Mouse (Mus musculus) CH12.LX (cell line): Measurements from ENCODE around the gene Tmem170b. TPM values are rescaled to one million over a fixed set of nuclear protein-coding genes. Genes with fewer than 3 reads are reported as not detected.

Experiments
- DNase-seq: peaks from one replicate; pipeline ENCODE4 v3.0.0-alpha.2; 2013; ENCODE audit errors: extremely low read depth
- H3K27ac ChIP-seq: 2 replicates; pipeline ENCODE4 v1.5.1; 2012; ENCODE audit warnings: low read depth, mild to moderate bottlenecking, control low read depth, moderate library complexity; ENCODE audit not compliant: insufficient read depth
- H3K27me3 ChIP-seq: replicated peaks from 2 replicates; pipeline ENCODE3; 2012; ENCODE audit warnings: inconsistent platforms
- H3K36me3 ChIP-seq, 2 experiments: replicated peaks in 1 of 2; 2 replicates each; pipeline versions ENCODE3 to v1.6.1; 2012; ENCODE audit warnings: inconsistent platforms in 1 of 2, low read length in 1 of 2, mild to moderate bottlenecking in 1 of 2, mixed read lengths in 1 of 2, moderate library complexity in 1 of 2; ENCODE audit not compliant: control insufficient read depth in 1 of 2, insufficient read depth in 1 of 2
- H3K4me1 ChIP-seq, 2 experiments: 2 replicates each; pipeline ENCODE4 v1.6.1; 2012; ENCODE audit warnings: inconsistent platforms in 1 of 2, moderate library complexity in 1 of 2; ENCODE audit not compliant: insufficient read depth in 2 of 2, control insufficient read depth in 1 of 2
- H3K4me2 ChIP-seq: 2 replicates; pipeline ENCODE4 v1.6.1; 2012; ENCODE audit warnings: low read depth, mild to moderate bottlenecking, control low read depth; ENCODE audit not compliant: poor library complexity, insufficient read depth, severe bottlenecking
- H3K4me3 ChIP-seq, 3 experiments: fragments of 150-350 bp in 1 of 3; sonication (generic) in 1 of 3; replicated peaks in 1 of 3; 2 replicates each; pipeline versions ENCODE3 to v1.5.1; 2011 to 2012; ENCODE audit warnings: low read depth in 2 of 3, low read length in 2 of 3, mild to moderate bottlenecking in 2 of 3, moderate library complexity in 2 of 3, control low read depth in 1 of 3, improper control_type of control experiment in 1 of 3, inconsistent platforms in 1 of 3, mixed read lengths in 1 of 3; ENCODE audit not compliant: poor library complexity in 1 of 3
- H3K79me2 ChIP-seq: replicated peaks from 2 replicates; pipeline ENCODE4 v1.6.1; 2012; ENCODE audit warnings: mild to moderate bottlenecking, moderate library complexity; ENCODE audit not compliant: control insufficient read depth, poor library complexity, insufficient read depth, severe bottlenecking; ENCODE audit errors: extremely low read depth
- H3K9ac ChIP-seq: 2 replicates; pipeline ENCODE4 v1.6.1; 2012; ENCODE audit warnings: low read depth, mild to moderate bottlenecking, control low read depth, moderate library complexity; ENCODE audit not compliant: insufficient read depth
- H3K9me3 ChIP-seq: replicated peaks from 2 replicates; pipeline ENCODE3; 2012; ENCODE audit warnings: low read length, inconsistent platforms, mixed read lengths
- BHLHE40 ChIP-seq: IDR thresholded peaks from 2 replicates; pipeline ENCODE4 v1.6.1; 2011; ENCODE audit warnings: mild to moderate bottlenecking, low read depth, low read length, improper control_type of control experiment
- CTCF ChIP-seq, 2 experiments: IDR thresholded peaks in 1 of 2; conservative IDR thresholded peaks in 1 of 2; 2 replicates each; pipeline ENCODE4 v1.5.1; 2011 to 2012; ENCODE audit warnings: low read depth in 2 of 2, low read length in 2 of 2, improper control_type of control experiment in 1 of 2, inconsistent platforms in 1 of 2, mild to moderate bottlenecking in 1 of 2, moderate library complexity in 1 of 2
- GABPA ChIP-seq: IDR thresholded peaks from 2 replicates; pipeline ENCODE4 v1.6.1; 2012; ENCODE audit warnings: low read depth, low read length, improper control_type of control experiment, inconsistent platforms; ENCODE audit not compliant: insufficient replicate concordance
- HCFC1 ChIP-seq: IDR thresholded peaks from 2 replicates; pipeline ENCODE4 v1.6.1; 2012; ENCODE audit warnings: low read depth, mild to moderate bottlenecking, inconsistent platforms, low read length, improper control_type of control experiment
- JUND ChIP-seq: conservative IDR thresholded peaks from 2 replicates; pipeline ENCODE4 v1.6.1; 2011; ENCODE audit warnings: low read depth, low read length, improper control_type of control experiment
- MAZ ChIP-seq: IDR thresholded peaks from 2 replicates; pipeline ENCODE4 v1.6.1; 2012; ENCODE audit warnings: low read depth, mild to moderate bottlenecking, inconsistent platforms, low read length, improper control_type of control experiment, moderate library complexity
- MEF2A ChIP-seq: IDR thresholded peaks from 2 replicates; pipeline ENCODE4 v1.6.1; 2014; ENCODE audit warnings: low read depth, mild to moderate bottlenecking, inconsistent platforms, low read length, improper control_type of control experiment, borderline replicate concordance
- MXI1 ChIP-seq: IDR thresholded peaks from 2 replicates; pipeline ENCODE4 v1.6.1; 2011; ENCODE audit warnings: mild to moderate bottlenecking, low read depth, low read length, improper control_type of control experiment
- NRF1 ChIP-seq: IDR thresholded peaks from 2 replicates; pipeline ENCODE4 v1.6.1; 2014; ENCODE audit warnings: low read depth, mild to moderate bottlenecking, inconsistent platforms, low read length, improper control_type of control experiment, moderate library complexity
- PAX5 ChIP-seq: IDR thresholded peaks from 2 replicates; pipeline ENCODE4 v1.6.1; 2012; ENCODE audit warnings: low read length, inconsistent platforms, mixed read lengths
- POLR2AphosphoS2 ChIP-seq: IDR thresholded peaks from 2 replicates; pipeline ENCODE4 v1.6.1; 2011; ENCODE audit warnings: low read depth, low read length, improper control_type of control experiment
- RAD21 ChIP-seq: IDR thresholded peaks from 2 replicates; pipeline ENCODE4 v1.6.1; 2011; ENCODE audit warnings: low read depth, mild to moderate bottlenecking, low read length, improper control_type of control experiment, moderate library complexity
- RCOR1 ChIP-seq: conservative IDR thresholded peaks from 2 replicates; pipeline ENCODE4 v1.6.1; 2012; ENCODE audit warnings: low read depth, mild to moderate bottlenecking, inconsistent platforms, low read length, improper control_type of control experiment
- SMC3 ChIP-seq: IDR thresholded peaks from 2 replicates; pipeline ENCODE4 v1.6.1; 2011; ENCODE audit warnings: low read depth, low read length, improper control_type of control experiment
- TCF12 ChIP-seq: IDR thresholded peaks from 2 replicates; pipeline ENCODE4 v1.6.1; 2014; ENCODE audit warnings: low read depth, mild to moderate bottlenecking, inconsistent platforms, low read length, improper control_type of control experiment
- USF2 ChIP-seq: conservative IDR thresholded peaks from 2 replicates; pipeline ENCODE4 v1.6.1; 2011; ENCODE audit warnings: low read depth, low read length, improper control_type of control experiment
- ZKSCAN1 ChIP-seq: IDR thresholded peaks from 2 replicates; pipeline ENCODE4 v1.6.1; 2012; ENCODE audit warnings: low read depth, inconsistent platforms, low read length, improper control_type of control experiment, borderline replicate concordance
- dilution Hi-C: fragments of 300-500 bp; cut with MboI; formaldehyde crosslinking; loops from 2 replicates; pipeline ENCODE4 v1.14.3; 2020; ENCODE audit warnings: low sequenced_read_pairs; ENCODE audit not compliant: extremely low pct_unique_long_range_greater_than_20kb, extremely low pct_ligation_motif_present
- in situ Hi-C: fragments of 300-500 bp; cut with MboI; formaldehyde crosslinking; loops from 3 replicates; pipeline ENCODE4 v1.14.3; 2019; ENCODE audit warnings: low sequenced_read_pairs, low pct_ligation_motif_present, low pct_unique_long_range_greater_than_20kb, mixed read lengths
- polyA plus RNA-seq: library from polyadenylated mRNA; unstranded; fragments of >175 nt; gene quantifications from 2 replicates; pipeline ENCODE4 v1.2.1, GENCODE M21; 2012; ENCODE audit warnings: low read depth; ENCODE audit not compliant: insufficient read length
- total RNA-seq, 2 experiments: library from RNA; depleted of rRNA; stranded (reverse); fragments of 300-350 nt in 1 of 2; fragments of >200 nt in 1 of 2; gene quantifications; 2 replicates each; pipeline ENCODE4 v1.2.3; 2012 to 2014

The Tmem170b gene
- total and polyA plus RNA-seq, 3 experiments: 5.0 to 5.9 (median 5.5) TPM

GRCm38 (mm10) chr13:41683356-41684012, 77.8 kb downstream of the Tmem170b start:
- Histone ChIP-seq H3K36me3 (no peaks in the 10 kb centered on the region), H3K27me3 (no peaks in the 10 kb centered on the region), H3K4me2 (no peak overlapping the region), H3K79me2 (no peaks in the 10 kb centered on the region), H3K27ac (no peak overlapping the region), H3K9me3 (no peaks in the 10 kb centered on the region), H3K4me1 (peaks cover 12 to 21% of the 10 kb centered on the region in 2 experiments), H3K4me3 (no peak overlapping the region), H3K9ac (no peak overlapping the region)
- in situ Hi-C loops (no loop called here), dilution Hi-C loops (no loop called here)
- peak; percentile 42 for TF ChIP-seq RAD21
- no peak for TF ChIP-seq MXI1
- peak in 1 of 2 experiments; percentile 57; a peak in 2 of 4 replicates for TF ChIP-seq CTCF (conservative IDR thresholded peaks at IDR 0.05 in 1 of 2, IDR thresholded peaks at IDR 0.05 in 1 of 2; ENCODE audit: low read depth in 2 of 2, low read length in 2 of 2)
- no peak for TF ChIP-seq HCFC1
- no peak for TF ChIP-seq MEF2A
- no peak for TF ChIP-seq PAX5
- no peak for TF ChIP-seq NRF1
- no peak for TF ChIP-seq USF2
- TF ChIP-seq TCF12: no peak
- TF ChIP-seq SMC3: peak; percentile 39
- no peak for DNase-seq

- Histone ChIP-seq H3K4me2 (no peak overlapping the region), H3K36me3 (no peaks in the 10 kb centered on the region), H3K4me1 (peaks cover 12 to 18% of the 10 kb centered on the region in 2 experiments), H3K9me3 (no peaks in the 10 kb centered on the region), H3K9ac (no peak overlapping the region), H3K27me3 (no peaks in the 10 kb centered on the region), H3K4me3 (no peak overlapping the region), H3K27ac (no peak overlapping the region), H3K79me2 (no peaks in the 10 kb centered on the region)
- dilution Hi-C loops: no loop called here
- DNase-seq: no peak
- TF ChIP-seq USF2 (no peak), TCF12 (no peak), GABPA (no peak), ZKSCAN1 (no peak), BHLHE40 (no peak), RCOR1 (no peak), HCFC1 (no peak), JUND (no peak), MXI1 (no peak), MAZ (no peak), POLR2AphosphoS2 (no peak)
- in situ Hi-C loops: no loop called here
Observed at GRCm38 (mm10) chr13:41685499-41685898, 79.8 kb downstream of the Tmem170b start.
